Mouse (Mus musculus) left cerebral cortex, postnatal 14 days (tissue): ENCODE measurements at regions not wholly inside any gene's neighbourhood (a gene's known extent, or its start where the extent isn't known, plus 50 kb on each side); places are given as distances from the start of the nearest gene placed in this dataset.

Experiments
- DNase-seq, 2 experiments: peaks; one replicate each; pipeline ENCODE4 v3.0.0; 2021 to 2022; ENCODE audit warnings: low spot score in 2 of 2, mixed read lengths in 1 of 2
- intact Hi-C: fragments of 180-260 bp; cut with DNase I; formaldehyde crosslinking; loops from one replicate; pipeline ENCODE4 v1.15.1; 2025

DNA sequence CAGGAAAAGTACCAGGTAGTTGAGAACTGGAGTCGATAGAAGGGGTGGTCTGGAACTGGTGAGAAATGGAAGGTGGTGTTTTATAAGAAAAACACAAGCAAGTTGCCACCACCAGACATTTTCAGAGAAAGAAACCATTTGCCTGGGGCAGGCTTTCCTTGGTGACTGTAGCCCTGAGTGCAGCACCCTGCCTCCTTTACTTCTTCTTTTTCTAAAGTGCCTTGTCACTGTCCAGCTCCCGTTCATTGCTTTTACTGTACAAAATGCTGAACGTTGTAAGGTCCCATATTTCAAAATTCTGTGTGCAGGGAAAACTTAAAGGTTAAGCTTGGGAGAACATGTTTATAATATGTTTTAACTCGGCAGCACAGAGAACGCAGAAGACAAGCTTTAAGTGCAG, 122.9 kb upstream of the Nrp1 start:
- DNase-seq: no peak
- intact Hi-C loops: no loop called here

DNA sequence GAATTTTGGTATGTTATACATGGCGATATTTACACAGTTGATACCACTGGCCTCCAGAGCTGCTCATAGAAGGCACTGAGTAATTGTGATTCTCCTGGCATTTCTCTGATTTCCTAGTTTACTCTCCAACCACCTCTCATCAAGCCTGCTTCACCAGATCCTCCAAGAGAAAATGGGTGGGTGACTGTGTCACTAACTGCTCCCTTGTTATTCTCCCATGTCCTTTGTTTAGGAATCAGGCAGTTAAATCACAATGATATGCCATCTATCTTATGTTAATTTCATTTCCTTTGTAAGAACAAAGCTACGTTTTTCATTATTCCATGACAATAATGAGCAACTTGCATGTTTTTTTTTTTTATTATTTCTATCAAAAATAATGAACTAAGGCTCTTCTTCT, 122.3 kb upstream of the Nrp1 start:
- no peak for DNase-seq
- intact Hi-C loops: no loop called here

DNA sequence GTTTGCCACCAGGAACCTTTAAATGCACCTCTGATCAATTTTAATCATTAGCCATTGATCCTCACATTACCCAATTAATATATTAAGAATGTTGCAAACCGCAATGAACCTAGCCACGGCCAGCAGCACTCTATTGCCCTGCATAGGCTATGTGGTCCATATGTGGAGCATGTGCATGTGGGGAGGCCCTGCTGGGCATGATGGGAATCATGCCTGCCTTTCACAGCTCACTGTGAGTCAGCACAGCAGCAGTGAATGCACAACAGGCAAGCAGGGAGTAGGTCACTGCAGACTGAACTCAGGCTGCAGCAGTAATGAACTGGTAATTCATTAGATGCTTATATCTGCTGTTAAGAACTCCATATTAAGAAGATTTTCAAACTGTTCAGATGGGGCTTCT, 119.5 kb upstream of the Nrp1 start:
- intact Hi-C loops: no loop called here
- no peak for DNase-seq

DNA sequence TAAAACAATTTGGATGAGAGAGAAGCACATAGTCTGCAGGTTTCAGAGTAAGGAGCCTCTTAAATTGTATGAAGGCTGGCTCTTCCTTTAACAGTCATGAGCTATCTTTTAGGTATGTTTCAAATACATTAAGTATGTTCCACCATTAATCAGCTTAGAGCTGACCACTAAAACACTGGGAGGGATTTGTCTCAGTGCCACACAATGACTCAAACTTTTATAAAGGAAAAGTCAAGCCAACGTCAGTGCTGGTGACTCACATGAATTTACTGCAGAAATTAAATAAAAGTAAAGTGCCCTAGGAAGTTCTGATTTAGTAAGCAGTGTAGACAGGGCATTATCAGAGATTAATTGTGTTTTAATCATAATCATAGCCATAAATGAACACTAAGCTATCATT, 118.6 kb upstream of the Nrp1 start:
- no peak for DNase-seq
- intact Hi-C loops: no loop called here

DNA sequence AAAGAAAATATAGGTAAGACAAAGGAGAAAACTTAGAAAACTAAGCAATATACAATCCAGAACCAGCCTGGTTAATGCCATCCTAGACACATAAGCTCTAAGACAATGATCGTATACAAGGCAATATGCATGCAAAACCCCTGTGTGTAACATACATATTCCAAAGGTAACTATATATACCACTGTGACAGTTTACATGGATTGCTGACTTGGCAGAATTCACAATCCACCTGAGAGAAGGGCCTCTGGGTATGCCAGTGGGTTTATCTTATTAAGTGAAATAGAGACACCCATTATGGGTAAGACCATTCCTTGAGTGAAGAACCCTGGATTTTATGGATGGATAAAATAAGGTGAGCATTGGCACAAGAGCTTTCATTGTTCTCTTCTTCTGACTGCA, 117.2 kb upstream of the Nrp1 start:
- intact Hi-C loops: no loop called here
- DNase-seq: no peak

DNA sequence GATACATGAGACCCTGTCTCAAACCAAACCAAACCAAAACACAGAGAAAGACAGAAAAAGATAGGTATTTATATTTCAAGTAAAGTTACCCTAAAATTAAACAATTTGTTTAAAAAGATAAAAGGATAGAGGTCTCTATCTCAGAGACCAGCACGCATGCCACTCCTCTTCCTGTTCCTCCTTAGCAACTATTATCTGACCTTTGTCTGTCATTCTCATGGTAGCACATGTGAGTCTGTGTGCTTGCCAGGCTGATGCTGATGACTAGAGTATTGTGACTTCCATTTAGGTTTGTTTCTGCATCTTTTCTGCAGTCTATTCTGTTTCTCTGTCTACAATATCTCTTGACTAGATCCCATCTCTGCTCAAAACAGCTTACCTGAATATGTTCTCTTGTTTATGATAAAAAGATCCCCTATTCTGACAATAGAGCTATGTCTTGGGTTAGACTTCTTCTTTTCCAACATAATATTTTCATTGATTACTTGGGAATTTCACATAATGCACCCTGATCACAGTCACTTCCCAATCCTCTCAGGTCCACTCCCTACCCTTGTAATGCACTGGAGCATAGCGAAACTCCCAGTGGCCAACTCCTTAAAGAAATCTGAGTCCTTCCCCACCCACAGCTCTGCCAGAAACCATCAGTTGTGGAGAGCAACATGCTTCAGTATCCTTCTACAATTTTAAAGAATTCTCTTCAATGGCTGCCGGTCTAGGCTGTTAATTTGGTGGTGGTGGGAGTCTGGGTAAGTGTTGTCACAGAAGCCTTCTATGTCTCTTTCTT, 115.7 kb upstream of the Nrp1 start:
- no peak for DNase-seq
- intact Hi-C loops: no loop called here

DNA sequence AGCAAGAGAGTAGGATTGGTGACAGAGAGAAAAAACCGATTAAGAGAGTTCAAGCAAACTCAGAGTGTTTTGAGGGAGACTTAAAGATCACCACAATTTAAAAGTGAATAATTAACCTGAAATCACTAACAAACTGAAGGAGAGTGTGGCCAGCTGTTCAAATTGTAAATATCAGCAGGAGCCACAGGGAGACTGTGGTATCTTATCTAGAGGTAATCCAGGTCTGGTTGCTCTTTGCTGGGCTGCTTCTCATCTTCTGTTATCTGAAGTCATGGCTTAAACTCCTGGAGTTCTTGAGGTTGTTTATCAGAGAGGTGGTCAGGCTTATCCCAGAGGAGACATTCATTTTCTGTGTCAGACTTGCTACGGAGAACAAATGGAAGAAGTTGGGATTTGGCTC, 106.7 kb upstream of the Nrp1 start:
- no peak for DNase-seq

DNA sequence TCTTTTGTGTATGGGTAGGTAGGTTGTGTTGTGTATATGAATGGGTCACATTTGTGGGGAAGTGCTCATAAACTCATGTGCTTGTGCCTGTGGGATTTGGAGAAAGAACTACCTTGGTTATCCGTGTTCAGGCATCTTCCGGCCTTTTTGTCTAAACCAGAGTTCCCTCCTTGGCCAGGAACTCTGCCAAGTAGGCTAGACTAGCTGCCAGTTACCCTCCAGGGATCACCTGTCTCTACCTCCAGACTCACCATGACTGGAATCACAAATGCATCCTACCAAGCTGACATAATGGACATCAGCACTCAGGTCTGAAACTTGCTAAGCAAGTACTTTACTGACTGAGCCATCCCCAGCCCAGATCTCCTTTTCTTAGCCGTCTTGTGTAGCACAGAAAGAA, 97.6 kb upstream of the Nrp1 start:
- no peak for DNase-seq
- intact Hi-C loops: no loop called here

More for the DNA sequence above, 106.7 kb upstream of the Nrp1 start:
- intact Hi-C loops: no loop called here

DNA sequence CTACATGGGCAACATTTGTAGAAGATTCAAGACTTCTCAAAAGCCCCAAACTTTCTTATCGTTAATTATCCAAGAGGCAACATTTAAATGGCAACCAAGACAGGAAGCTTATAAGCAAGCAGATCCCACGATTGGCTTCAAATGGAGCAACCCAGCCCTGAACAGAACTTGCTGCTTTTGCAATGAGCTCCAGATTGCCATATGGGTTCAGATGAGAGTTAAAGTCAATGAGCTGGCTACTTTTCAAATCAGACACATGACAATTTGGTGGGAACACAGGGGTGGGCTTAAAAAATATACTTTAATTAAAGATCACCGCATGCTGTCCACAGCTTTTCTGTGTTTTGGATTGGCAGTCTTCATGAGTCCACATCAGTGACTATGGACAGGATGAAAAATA, 97.0 kb upstream of the Nrp1 start:
- intact Hi-C loops: no loop called here
- DNase-seq: no peak

DNA sequence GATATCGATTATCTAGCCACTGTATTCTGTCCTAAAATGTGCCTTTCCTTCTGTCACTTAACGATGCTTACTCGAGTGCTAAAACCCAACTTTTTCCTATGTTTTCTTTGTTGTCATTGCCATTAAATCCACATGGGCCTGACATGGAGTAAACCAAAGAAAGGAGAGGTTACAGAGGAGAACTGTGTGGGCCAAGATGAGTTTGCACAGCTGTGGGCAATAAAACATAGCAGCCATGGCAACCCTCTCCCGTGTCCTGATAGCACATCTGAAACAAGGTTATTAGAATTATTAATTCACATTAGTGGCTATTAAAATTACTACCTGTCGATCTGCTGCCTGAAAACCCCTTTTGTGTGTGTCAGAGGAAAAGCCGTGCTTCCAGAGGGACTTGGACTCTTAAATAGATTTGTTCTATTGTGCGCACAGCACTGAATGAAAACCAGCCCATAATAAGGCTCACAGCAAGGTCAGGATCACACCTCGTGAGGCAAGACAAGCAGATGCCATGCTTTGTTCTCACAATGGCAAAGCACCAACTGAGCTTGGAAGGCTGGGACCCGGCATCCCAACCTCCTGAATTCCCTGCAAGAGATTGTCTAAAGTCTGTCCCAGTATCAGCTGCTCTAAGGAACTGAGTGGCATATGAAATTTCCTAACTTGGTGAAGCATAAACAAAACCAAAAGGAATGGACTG, 95.0 kb upstream of the Nrp1 start:
- DNase-seq: no peak
- intact Hi-C loops: no loop called here

DNA sequence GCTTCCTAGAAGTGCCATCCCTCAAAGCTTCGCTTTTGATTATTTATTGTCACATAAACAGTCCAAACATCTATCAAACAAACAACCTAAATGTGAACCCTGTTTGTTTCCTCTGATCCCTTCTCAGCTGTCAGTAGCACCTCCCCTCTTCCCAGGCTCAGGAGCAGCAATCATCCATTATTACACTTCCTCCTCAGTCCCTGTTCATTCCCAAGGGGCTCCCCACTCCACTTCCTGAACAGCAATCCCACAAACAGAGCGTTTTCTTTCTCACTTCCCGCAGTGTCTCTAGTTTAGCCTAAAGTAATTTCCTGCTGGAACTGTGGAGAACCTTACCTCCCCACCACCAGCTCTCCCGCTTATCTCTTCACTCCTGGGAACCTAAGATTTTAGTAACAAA, 91.1 kb upstream of the Nrp1 start:
- no peak for DNase-seq
- intact Hi-C loops: no loop called here

DNA sequence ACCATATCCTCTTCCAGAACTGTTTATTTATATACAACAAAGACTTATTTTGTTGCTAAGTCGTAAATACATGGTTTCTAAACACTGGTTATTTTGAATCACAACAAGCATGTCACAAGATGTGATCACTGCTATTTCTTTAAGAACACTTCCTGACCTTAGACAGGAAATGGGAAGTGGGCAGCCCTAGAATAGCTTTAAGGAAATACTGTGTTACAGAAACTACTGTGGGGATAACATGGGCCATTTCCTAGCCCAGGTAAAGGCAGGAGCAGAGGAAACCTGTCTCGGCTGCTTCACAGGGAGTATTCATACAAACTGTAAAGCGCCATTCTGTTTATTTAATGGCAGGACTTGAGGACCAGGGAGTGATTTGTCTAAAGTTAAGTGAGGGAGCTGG, 90.4 kb upstream of the Nrp1 start:
- intact Hi-C loops: no loop called here
- DNase-seq: no peak

DNA sequence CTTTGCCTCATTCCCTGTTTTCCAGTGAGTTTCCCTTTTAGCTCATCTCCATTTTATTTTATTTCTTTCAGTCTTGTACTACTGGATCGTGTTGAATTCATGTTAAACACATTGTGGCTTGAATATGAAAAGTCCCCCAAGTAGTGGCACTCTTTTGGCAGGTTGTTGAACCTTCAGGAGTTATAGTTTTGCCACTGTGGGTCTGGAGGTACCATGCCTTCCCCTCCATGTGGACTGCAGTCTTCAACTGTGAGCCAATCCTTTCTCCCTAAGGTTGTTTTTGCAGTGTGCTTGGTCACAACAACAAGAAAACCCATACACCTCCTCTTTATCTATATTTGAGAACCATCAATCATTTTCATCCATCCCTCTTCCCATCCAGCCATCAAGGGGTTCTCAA, 88.9 kb upstream of the Nrp1 start:
- intact Hi-C loops: no loop called here
- no peak for DNase-seq

DNA sequence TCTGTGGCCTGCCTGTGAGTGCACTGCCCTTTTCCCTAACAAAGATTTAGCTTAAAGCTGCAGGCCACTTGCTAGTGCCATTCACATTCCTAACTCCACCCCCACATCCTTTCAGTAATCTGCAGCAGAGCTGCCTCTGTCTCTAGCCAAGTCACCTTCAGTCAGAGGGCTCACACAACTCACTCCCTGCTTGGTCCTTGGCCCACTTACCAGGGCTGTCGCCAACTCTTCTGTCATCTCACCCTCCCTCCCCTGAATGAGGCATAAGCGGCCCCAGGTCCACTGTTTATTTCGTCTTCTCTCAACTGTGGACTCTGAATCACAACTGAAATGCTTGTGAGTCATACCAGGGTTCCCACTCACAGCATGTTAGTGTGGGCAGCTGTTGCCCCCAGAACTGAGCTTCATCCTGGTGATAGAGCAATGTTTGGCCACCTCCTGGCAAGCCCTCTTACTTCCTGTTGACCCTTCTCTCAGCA, 85.5 kb upstream of the Nrp1 start:
- DNase-seq: peak in 1 of 2 experiments; percentile 17
- intact Hi-C loops: no loop called here

DNA sequence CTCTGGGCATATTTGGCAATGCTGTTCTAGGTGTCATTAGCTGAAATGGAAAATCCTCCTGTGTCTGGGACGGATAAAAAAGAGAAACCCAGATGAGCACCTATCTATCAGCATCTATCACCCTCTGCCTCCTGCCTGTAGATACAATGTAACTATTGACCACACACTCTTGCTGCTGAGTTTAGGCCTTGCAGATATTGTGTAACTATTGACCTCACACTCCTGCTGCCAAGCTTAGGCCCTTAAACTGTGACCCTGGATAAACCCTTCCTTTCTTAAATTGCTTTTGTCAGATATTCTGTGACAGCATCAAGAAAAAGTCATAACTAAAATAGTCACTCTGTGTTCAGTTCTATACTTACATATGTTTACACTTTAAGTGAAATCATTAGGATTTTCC, 81.9 kb upstream of the Nrp1 start:
- no peak for DNase-seq
- intact Hi-C loops: no loop called here

DNA sequence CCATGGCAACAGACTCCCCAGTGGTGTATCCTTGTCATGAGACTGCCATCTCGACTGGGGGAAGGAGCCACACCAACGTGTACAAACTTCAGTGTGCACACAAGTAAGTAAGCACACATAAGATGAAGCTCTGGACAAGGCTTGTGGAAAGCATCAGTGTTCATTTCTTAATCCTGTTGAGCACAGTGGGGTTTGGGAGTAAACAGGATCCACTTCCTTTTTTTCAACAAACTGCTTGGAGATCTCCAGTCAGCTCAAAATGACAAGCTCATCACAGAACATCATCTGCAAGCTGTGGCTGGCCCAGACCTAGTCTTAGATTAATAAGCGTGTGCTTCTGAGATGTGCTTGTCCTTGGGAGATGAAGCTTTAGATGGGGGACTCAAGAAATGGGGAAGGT, 75.6 kb upstream of the Nrp1 start:
- intact Hi-C loops: no loop called here
- DNase-seq: no peak

DNA sequence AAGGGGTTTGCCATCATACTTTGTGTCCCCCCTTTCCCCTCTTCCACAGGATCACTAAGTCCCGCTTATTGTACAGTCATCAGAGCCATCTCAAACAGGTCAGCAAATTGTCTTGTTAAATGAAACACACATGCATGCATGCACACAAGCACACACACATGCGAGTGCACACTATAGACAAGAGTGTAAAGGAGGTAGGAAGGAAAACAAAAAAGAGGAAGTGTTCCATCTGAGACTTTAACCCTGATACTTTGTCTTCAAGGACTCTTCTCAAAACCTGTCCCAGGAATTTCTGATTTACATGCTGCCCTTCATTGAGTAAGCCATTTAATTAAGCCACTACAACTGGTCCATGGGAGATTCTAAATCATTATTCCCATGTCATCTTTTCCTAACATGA, 75.0 kb upstream of the Nrp1 start:
- DNase-seq: no peak
- intact Hi-C loops: no loop called here

DNA sequence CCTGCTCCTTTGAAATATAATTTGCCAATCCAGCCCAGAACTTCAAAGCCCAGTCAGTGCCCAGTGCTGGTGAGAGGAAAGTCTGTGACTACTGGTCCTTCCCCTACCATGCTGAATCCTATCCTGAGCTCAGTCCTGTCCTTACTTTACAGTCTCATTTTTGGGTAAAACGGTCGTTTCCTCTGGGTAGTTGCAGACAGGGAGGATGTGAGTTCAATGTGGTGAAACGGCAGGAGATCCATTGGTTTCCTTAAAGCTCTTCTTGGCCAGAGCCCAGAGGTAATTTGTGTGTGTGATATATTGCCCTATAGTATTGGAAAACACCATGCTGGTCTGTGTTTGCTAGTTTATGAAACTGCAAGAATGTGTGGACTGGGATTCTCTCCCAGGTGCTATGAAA, 73.6 kb upstream of the Nrp1 start:
- intact Hi-C loops: no loop called here
- no peak for DNase-seq

DNA sequence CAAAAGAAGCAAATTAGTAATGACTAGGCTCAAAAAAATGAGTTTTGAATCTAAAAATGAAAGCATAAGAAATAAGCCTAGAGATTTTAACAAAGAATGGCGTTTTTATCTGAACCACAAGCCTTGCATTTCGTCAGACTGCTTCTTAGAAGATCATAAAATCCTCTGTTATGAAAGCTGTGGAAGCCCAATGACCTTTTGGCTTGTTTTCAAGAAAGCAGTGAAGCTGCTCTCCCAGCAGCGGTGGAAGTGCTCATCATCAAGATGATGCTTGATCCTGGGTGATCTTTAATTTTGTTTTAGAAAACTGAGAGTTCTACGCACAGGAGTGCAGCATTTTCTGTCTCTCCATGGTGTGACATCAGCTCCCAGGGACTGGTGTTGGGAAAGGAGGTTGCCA, 68.3 kb upstream of the Nrp1 start:
- intact Hi-C loops: no loop called here
- DNase-seq: no peak

DNA sequence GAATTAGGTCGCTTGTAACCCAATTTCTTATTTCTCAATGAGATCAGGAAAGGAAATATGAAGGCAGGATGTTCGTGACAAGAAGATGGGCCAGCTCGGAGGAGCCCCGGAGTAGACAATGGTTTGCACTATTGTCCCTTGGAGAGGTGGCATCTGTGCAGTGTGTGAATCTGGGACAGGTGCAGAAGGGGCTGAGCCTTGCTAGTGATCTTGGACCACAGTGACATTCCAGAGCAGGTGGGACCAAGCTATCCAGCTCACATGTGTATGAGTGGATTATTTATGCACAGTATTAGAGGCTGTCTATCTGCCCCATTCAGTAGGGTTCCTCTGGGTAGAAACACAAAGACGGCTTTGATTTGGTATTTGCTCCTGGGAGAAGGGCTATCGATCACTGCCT, 66.0 kb upstream of the Nrp1 start:
- intact Hi-C loops: no loop called here
- no peak for DNase-seq

DNA sequence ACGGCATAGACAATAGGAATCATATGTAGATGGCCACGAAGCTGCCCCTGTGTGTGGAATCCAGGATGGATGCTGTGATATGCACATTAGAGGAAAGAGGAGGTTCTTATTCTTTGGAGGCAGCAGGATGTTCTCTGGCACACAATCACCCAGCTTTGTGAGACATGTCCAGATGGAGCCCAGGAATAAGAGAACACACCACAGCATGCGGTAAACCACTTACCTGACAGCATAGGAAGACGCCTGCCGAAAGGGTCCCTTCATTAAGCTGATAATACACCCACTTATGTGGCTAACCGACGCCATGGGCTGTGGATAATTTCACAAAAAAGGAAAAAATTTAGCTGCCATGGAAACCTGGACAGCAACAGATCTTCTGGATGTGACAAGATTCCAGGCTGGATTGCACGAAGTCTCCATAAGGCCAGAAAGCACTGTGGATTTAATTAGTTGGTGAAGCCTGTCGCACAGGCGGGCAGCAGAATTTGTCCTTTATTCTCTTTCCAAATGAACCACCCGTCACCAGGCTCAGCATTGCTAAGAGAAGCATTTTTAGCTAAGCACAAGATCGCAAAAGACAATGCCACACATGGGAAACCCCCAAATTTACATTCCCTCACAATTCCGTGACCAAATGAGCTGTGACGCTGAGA, 61.5 kb upstream of the Nrp1 start:
- intact Hi-C loops: loop anchor here (5.0 kb wide), 1 partner anchor 60 kb away; the partner anchor contains the start of gene Nrp1
- peak; percentile 28 to 66 for DNase-seq
